Mouse (Mus musculus) left cerebral cortex, postnatal 14 days (tissue): Measurements from ENCODE around the gene Casq2. TPM values are rescaled to one million over a fixed set of nuclear protein-coding genes. Genes with fewer than 3 reads are reported as not detected.

ENCODE experiments used
- DNase-seq, 2 experiments: peaks; one replicate each; pipeline ENCODE4 v3.0.0; 2021 to 2022; ENCODE audit warnings: low spot score in 2 of 2, mixed read lengths in 1 of 2
- intact Hi-C: fragments of 180-260 bp; cut with DNase I; formaldehyde crosslinking; loops from one replicate; pipeline ENCODE4 v1.15.1; 2025
- total RNA-seq, 2 experiments: library from RNA; stranded (reverse); gene quantifications; 2 replicates each; pipeline ENCODE4 v1.2.3; 2021

Casq2 gene
- total RNA-seq, 2 experiments from 2014 or later = 1.5 to 2.2 TPM

DNA sequence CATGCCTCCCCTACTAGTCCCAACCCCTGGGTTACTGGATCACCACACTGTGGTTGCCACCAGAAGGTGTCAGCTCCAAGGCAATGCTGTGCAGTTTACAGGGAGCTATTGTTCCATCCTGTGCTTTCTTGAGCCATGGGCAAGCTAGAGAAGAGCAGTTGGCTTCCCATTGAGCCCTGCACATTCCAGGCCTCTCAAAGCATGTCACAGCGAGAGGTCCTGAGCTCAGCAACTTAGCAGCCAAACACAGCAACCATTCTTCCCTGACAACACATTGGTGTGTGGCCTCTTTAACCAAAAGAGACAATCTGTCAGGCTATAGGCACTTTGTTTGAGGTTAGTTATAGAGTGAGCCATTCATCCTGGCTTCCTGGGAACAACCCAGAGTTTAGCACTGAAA is 39.3 kb downstream of the Casq2 start:
- DNase-seq = no peak
- intact Hi-C loops = no loop called here

DNA sequence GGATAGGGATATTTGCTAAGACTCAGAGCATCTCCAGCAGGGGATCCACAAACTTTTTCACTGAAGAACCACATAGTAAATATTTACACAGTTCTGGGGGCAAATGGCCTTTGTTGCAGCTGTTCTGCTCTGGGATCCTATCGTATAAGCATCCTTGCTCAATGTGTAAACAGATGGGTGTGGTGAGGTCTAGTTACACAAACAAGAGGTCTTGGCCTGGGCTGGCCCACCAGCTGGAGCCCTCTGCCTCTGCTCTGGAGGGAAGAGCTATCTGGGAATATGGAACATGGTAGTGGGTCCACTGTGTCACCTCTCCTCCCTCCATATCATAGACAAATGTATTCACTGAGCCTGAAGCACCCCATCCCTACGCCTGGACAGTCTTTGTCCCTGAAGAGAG is 40.9 kb downstream of the Casq2 start:
- no peak for DNase-seq
- intact Hi-C loops = no loop called here

DNA sequence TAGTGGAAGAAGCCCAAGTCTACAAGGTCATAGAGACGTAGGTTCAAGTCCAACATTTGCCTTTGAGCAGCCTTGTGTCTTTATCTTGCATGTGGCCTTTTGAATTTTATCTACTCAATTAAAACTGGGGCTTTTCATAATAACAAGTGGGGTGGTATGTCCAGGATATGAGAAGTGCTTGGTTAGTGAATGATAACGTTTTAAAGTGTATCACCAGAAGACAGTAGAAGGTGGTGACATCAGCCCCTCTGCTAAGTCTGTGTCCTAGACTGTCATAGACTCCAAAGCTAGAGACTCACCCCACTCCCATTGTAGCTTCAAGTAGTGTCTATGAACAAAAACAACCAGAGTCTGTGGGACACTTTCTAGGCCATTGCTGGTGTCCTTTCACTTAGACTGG is 42.0 kb downstream of the Casq2 start:
- intact Hi-C loops = no loop called here
- DNase-seq = no peak

DNA sequence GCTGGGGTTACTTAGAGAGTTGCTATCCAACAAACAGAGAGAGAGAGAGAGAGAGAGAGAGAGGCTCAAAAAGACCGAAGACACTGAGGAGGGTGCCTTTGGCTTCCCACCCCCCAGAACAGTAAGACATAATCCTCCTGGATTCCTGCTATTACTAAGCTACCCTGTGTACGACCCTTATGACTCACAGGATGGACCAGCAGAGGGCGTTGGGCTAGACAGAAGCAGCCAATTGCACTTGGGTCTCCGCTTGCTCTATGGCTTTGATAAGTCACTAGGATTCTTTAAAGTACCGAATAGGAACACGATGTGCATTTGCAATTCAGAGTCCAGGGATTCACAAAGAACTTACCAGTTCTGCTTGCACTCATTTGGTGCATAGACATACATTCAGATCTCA is 44.3 kb downstream of the Casq2 start:
- intact Hi-C loops = no loop called here
- no peak for DNase-seq

DNA sequence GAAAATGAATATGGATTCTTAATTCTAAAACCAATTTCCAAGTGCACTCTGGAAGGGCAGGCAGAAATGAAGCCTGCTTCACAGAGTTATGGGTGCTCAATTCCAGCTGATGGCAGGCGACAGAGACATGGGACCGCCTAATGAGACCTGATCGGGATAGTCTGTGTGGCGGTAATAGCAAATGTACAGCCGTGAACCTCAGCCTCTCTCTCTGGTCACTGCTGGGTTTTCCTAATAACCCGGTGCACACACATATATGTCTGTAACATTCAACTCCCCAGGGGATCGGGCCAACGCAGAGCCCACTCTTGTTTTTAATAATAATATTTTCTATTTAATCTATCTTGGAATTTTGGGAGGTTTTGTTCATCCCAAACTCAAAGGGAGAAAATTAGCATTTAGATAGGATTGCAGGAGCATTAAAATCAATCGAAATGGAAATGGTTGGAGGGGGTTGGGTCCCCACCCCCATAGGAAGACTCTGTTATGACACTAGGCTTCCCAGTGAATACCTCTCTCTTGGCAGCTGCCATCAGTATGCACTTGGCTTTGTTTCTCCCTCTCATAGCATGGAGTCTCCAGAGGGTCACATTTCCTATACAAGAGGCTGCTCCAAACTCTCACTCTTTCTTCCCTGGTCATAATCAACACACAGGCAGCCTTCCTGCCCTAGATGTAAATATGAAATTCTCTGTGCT is 45.6 kb downstream of the Casq2 start:
- DNase-seq = no peak
- intact Hi-C loops = no loop called here

DNA sequence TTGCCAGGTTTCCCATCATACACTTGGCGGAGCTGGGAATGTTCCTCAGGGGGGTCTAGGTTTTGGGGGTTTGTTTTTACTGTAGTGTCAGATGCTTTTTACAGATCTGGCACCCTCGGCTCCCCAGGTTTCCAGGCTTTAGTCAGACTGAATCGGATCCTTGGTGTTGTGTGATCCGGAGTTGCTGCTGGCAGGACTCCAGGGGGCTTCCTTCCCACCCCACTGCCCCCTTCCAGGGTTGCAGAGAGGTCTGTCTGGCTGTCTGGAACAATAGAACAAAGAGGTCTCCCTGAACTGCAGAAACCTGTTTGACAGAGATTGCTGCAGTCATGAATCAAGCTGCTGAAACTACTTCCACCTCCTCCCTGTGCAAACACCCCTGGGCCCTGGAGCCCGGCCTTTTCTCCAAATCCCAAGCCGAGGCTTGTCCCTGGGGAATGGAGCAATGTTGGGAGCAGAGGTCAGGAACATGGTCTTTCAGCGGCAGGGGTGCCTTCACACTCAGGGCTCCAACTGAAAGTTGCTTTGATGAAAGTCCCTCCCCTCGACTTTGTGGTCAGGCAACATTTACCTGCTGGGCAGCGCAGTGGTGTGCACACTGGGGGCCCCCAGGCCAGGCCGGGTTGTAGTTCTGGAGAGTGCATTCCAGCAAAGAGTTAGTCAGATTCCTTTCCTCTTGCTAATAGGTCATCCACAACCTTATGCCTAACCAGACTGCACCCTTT is 49.3 kb downstream of the Casq2 start:
- intact Hi-C loops = no loop called here
- DNase-seq = no peak

DNA sequence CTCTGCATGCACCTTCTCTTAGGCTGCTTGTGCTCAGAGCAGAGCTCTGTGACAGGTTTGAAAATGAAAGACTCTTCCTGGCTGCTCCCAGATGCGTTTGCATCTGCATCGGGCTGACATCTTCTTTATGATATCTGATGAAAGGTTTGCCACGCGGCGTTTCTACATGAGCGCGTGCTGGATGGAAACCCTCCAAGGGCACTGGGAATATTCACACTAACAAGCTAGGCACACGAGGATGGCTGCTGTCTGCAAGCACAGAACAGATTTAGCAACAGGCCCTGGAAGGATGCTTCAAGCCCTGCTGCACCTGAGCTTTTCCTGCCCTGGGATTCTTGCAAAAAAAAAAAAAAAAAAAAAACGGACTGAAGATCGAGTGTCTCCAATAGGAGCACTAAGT is 50.9 kb downstream of the Casq2 start:
- DNase-seq = no peak
- intact Hi-C loops = no loop called here

DNA sequence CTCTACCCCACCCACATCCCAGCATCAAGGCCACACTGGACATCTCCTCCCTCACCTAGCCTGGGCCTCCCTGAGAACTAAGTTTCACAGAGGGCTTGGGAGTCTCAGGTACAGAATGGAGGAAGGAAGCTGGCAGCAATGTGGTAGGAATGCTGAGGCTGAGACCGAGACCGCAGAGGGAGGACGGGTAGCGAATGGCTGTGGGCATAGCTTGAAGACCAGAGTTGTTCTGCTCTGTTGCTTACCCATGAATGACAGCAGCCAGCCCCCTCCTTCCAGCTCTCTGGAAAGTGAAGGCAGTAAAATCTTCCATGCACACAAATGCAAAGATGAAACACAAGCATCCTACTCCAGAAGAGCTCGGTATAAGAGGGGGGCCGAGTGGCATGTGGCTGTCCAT is 52.7 kb downstream of the Casq2 start:
- DNase-seq = no peak
- intact Hi-C loops = no loop called here

DNA sequence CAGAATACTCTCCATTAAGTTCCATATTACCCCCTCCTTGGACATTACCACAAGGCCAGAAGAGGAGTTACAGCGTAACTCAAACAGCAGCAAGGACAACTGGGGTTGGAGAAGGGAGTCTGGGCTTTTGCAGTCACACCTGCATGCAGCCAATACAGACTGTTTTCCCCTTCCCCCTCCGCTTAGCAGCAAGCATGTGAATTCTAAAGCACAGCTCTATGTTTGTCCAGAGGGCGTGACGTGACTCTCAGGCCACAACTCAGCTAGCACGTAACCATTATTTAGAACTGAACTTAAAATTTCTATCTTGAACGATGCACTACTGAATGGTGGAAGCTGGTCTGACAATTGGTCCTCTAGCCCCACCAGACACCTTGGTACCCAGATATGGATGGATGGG is 54.4 kb downstream of the Casq2 start:
- no peak for DNase-seq
- intact Hi-C loops = no loop called here

DNA sequence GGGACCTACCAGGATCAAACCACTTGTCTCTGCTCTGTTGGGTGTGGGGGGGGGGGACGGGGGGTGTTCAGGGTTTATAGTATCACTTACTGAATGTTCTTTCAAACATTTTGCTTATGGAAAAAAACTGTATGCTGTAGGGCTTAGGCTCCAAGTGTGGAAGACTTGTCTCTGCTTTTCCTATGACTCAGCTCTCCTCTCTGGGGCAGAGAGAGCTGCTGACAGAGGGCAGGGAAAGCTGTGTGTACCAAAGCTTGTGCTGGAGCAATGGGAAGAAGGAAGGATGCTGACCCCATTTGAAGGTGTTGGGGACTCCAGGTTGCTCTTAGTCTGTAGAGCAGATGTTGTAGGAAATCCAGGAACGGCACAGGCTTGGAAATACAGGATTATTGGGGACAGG is 55.2 kb downstream of the Casq2 start:
- intact Hi-C loops = no loop called here

DNA sequence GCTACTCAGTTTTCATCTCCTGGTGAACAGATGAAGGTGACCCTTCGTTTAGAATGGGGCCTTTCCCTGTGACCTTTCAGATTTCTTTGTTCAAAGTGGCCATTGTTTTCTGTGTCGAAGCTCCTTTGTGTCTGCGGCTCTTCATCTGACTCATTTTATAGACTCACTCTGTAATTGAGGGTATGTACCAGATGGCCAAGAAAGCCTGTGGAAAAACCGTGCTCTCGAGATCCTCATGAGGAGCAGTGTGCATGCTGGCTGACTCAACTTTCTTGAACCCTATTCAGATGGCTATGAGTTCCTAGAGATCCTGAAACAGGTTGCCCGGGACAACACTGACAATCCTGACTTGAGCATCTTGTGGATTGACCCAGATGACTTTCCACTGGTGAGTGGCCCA is 55.7 kb downstream of the Casq2 start:
- DNase-seq = no peak
- intact Hi-C loops = no loop called here

More for the DNA sequence above, 55.2 kb downstream of the Casq2 start:
- DNase-seq = no peak

DNA sequence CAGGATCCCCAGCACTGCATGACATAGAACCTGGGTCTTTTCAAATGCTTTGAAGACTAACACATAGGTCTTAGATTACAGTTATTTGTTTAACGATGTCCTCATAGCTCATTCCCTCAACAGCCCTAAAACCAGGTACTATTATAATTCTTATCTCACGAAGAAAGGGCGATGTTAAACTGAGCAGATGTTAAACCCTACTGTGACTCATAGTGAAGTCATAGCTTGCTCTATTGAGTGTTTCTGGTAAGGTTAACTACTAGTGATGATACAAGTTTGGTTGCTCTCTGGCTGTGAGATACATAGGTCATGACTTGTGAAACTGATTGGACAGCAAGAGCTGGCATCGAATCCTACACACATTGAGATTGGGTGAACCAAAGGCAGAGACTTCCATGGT is 56.7 kb downstream of the Casq2 start:
- no peak for DNase-seq
- intact Hi-C loops = no loop called here

DNA sequence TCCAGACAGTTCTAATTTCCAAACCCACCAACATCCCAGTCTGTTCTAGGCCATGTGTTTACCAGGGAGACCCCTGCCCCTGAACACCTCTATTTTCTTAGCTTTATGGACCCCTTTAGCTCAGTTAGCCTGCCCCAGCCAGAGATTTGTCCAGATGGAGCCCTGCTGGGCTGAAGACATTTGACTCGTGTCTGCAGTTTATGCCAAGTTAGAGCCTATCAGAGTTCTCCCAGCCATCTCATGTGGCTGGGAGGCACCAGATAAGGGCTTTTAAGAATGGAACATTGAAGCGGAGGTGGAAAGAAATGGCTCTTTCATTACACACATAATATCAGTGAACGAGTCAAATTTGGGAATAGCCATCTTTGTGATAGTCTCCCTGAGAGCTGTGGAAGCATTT is 57.3 kb downstream of the Casq2 start:
- intact Hi-C loops = no loop called here
- no peak for DNase-seq

DNA sequence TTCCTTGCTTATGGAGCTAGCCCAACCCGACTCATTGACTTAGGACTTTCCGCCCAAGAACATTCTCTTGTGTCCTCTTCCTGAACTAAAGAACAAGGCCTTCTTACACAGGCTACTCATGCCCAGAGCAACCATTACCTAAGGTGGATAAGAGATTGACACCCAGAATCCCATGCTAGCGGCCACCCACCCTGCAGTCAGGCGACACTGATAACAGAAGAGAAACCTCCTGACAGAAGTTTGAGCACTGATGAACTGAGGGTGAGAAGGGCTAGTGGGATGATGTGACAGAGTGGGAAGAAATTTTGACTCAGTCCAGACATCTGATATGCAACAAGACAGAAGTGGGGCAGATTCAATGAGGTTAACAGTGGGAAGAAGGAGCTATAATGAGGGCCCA is 58.2 kb downstream of the Casq2 start:
- intact Hi-C loops = no loop called here
- no peak for DNase-seq

DNA sequence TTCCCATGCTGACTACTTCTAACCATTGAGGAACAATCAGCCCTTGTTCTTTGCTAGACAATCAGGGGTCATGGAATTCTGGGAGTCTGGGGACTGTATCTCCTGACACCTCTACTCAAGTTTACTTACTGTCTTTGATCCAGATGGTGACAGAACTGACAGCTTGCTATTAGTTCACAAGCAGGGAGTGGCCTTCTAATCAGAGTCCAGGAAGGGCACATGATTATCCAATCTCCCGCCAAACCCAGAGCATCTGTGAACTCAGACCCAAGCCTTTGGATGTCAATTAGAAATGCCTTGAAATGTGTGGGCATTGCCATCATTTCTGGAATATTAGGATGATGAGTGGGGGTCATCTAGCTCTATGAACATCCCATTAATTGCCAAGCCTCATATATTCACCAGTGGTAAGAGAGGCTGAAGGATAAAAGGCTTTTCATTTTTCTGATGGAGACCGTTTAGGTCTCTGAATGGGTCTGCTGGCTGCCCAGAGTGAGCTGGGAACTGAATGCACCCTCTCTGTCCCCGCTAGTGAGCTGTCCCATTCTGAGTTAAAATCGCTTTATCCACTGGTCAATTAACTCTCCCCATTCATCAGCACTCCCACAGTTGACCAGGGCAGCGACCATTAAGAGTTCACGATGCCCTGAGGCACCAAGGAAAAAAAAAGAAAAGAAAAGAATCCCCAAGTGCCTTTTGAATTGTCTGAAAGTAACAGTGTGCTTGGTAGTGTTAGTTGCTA is 59.6 kb downstream of the Casq2 start:
- DNase-seq = no peak
- intact Hi-C loops = loop anchor here (5.0 kb wide), 1 partner anchor 41 kb away; no protein-coding TSS in a partner anchor

DNA sequence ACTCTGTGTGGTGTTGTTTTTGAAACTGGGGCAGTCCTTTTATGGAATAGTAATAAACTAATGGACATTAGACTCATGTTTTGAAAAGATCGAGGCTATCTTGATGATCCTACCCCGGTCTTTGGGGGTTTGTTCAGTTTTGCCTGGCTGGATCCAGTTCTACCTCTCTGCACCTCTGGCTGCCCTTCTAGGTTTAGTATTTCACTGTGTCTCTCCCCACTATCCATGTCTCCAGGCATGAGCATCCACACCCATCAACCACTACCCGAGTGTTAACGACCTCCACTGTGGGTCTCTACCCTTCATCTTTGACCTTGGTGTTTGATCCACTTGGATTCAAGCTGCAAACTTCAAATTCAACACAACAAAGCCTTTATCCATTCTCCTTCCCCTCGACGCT is 60.2 kb downstream of the Casq2 start:
- intact Hi-C loops = loop anchor here (5.0 kb wide), 1 partner anchor 41 kb away; no protein-coding TSS in a partner anchor
- DNase-seq = no peak

DNA sequence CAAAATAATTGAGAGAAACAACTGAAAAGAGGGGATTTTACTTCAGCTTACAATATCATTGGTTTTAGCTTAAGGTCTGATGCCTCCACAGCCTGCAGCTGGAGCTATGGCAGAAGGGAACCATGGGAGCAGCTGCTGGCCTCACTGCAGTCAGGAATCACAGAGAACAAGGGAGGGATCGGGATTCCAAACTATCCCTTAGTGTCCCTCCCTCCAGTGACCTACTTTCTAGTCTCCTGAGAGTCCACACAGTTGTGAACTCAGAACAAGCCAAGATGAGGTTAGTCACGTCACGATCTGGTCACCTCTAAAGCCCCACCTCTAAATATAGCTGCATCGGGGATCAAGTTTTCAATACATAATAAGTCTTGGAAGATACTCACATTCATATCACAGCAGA is 61.0 kb downstream of the Casq2 start:
- DNase-seq = no peak
- intact Hi-C loops = loop anchor here (5.0 kb wide), 1 partner anchor 40 kb away; no protein-coding TSS in a partner anchor

DNA sequence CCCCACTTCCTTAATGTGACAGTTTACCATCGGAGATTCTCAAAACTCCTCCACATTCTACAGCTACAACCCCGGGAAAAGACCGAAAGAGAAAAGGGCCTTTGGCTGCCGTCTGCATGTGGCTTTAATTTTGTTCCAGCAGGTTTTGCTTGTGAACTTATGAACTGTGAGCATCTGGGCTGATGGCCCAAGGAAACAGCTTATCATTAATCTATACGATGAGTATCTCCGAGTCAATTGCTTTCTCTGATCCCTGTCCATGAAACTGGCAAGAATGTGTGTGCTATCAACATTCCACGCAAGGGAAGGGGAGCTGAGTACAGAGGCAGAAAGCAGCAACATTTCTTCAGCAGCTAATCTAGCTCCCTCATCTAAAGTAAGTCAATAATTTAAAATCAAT is 63.7 kb downstream of the Casq2 start:
- DNase-seq = no peak
- intact Hi-C loops = loop anchor here (5.0 kb wide), 1 partner anchor 37 kb away; no protein-coding TSS in a partner anchor

DNA sequence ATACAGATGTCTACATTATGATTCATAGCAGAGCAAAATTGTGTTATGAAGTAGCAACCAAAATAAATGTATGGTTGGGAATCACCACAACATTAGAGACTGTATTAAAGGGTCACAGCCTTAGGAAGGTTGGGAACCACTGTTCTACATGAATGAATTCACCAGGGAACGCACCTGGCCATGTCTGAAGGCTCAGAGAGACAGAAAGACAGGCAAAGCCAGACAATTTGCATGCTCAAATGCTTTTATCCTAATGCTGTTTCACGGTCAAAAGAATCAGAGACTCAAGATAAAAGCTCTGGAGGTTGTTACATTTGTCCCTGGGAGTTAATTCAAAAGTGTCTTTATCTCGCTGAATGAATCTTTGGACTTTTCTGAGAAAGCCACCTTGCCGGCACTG is 65.6 kb downstream of the Casq2 start:
- DNase-seq = no peak
- intact Hi-C loops = no loop called here

DNA sequence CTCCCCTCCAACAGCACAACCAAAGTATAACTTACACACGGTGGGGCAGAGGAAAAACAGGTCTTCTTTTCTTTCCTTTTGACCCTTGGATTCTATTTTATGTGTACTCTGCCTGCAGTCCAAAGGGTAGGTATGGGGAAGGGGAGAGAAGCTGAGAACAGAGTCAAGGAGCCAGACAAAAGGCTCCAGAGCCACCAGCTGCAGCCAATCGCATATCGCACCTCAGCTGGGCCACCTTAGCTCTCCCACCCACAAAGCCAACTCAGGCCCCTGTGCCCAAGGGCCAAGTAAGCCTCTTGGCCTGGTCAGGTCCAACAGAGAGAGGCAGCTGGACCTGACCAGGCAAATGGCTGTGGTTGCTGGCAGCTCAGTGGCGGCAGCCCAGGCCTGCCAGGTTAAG is 66.3 kb downstream of the Casq2 start:
- intact Hi-C loops = no loop called here
- no peak for DNase-seq

DNA sequence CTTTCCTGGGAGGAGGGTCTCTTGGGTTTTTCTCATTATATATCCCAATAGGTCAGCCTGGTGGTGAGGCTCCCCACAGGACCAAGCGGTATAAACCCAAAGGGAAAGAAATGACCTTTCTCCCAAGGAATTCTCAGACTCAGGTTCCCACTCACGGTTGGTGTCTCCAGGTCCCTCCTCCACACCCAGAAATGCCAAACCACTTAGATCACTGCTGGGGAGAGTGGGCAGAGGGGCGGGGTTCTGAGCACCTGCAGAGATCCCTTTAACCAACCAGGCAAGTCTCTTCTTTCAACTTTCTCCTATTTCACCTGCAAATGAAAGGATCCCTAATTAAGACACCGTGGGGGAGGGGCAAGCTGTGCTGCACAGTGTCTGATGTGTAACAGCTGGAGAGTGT is 66.7 kb downstream of the Casq2 start:
- intact Hi-C loops = no loop called here
- DNase-seq = no peak
